Mouse (Mus musculus) lung, adult 2 months (tissue): ENCODE results near the gene Cela1.

ENCODE experiments used
- CTCF ChIP-seq: fragments of 200-500 bp; IDR thresholded peaks from 2 replicates; pipeline ENCODE4 v1.5.1; 2011; ENCODE audit warnings: mild to moderate bottlenecking, low read length, control low read depth; ENCODE audit not compliant: insufficient read depth
- POLR2A ChIP-seq: fragments of 200-500 bp; IDR thresholded peaks from 2 replicates; pipeline ENCODE4 v1.6.1; 2011; ENCODE audit warnings: low read depth, mild to moderate bottlenecking, control low read depth, low read length, borderline replicate concordance; ENCODE audit errors: extremely low read depth

- TF ChIP-seq POLR2A (no peak), CTCF (no peak)
Observed at GRCm38 (mm10) chr15:100719217-100719616, 31.5 kb upstream of the Cela1 start.
